Mouse (Mus musculus) heart, postnatal 10 days (tissue): ENCODE data around the gene B3gntl1. TPM values are rescaled to one million over a fixed set of nuclear protein-coding genes. Genes with fewer than 3 reads are reported as not detected.

ENCODE experiments used
- total RNA-seq, 2 experiments: library from RNA; stranded (reverse); gene quantifications; 2 replicates each; pipeline ENCODE4 v1.2.3; 2021

B3gntl1 gene
- total RNA-seq, 2 experiments from 2014 or later: 3.5 to 5.5 TPM

Other genes starting within 250 kb of the B3gntl1 start
- gene Fn3k, start 238.2 kb downstream of the B3gntl1 start, total RNA-seq: 10 to 100 TPM; 17.3 to 22.8 TPM
- 10 to 100 TPM; 18.9 to 19.9 TPM for gene Tbcd, start 221.2 kb downstream of the B3gntl1 start, total RNA-seq
- under 1 TPM in 1 of 2 experiments, not detected in 1; 0.07 TPM for gene Zfp750, start 153.8 kb downstream of the B3gntl1 start, total RNA-seq
- gene Metrnl, start 28.4 kb upstream of the B3gntl1 start, total RNA-seq: 10 to 100 TPM; 21.9 to 26.4 TPM
- gene Ptchd3, start 157.1 kb upstream of the B3gntl1 start, total RNA-seq: under 1 TPM; 0.34 to 0.79 TPM